12 mouse cellular contexts compared by ENCODE assay signal in the genomic region with DNA sequence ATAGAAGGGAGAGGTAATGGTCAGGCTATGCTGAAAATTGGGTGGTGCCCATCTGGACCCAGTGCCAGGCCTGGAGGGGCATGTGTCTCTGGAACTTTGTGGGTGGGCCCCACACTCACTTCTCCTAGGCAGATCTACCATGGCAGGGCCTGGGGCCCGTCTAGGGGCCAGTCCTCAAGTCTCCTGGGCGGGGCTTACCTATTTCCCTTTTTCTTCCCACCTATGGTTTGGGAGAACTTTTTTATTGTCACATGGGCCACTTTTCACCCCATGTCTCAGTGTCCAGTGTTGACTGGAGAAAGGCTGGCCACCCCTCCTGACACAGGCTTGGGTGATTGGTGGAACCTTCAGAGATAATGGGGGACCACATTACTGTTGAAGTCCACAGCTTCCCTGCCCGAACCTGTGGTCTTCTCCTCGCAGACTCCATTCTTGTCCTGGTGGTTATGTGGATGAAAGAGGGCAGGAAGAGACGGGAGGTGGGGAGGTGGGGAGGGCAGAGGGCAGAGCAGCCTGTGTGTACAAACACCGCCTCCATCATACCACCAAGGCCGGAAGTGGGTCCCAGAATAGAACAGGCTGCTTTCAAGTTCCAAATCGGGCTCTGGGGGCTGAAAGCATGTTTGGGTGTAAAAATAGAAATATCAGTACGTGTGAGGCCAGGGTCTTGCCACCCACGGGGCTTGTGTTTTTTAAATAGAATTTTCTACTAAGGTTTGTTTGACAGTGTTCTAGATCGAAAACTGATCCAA. TPM values are rescaled to one million over a fixed set of nuclear protein-coding genes. Genes with fewer than 3 reads are reported as not detected.
A peak's percentile ranks its signal among the peaks of the same experiment; 100 is the strongest.
DNase-seq lines count a peak whose midpoint lies in the region; ATAC-seq and TF ChIP-seq lines count a peak whose summit lies in the region.
"Had no signal": no experiment of that assay in that cellular context is flagged by ENCODE, and none has a peak within 500 bp of the region (broad histone marks: within the 10 kb centered on the region; RNA-seq: fewer than 3 reads in every experiment).

No protein-coding gene starts in this region.

- WGBS in spleen, adult 2 months, result 11% methylated on average over 11 of the region's 11 CpGs
- 79% methylated on average over 11 of the region's 11 CpGs for WGBS in hindbrain, embryonic 13.5 days
- 76% methylated on average over 11 of the region's 11 CpGs for WGBS in forebrain, embryonic 15.5 days
- WGBS in midbrain, embryonic 15.5 days, result 68% methylated on average over 11 of the region's 11 CpGs

- peak; percentile 40 for ATAC-seq in common myeloid progenitor, adult 5-6 weeks (replicated peaks; ENCODE audit: low read depth, poor library complexity, severe bottlenecking)
- peak; percentile 49 for ATAC-seq in megakaryocyte, adult 5-6 weeks (ENCODE audit: poor library complexity, severe bottlenecking)
- ATAC-seq in hindbrain, embryonic 13.5 days (ENCODE audit: low FRiP score), result no peak
- ATAC-seq in forebrain, embryonic 15.5 days (replicated peaks), result no peak
- ATAC-seq in midbrain, embryonic 15.5 days (replicated peaks), result no peak

- H3K4me1 ChIP-seq in spleen, adult 2 months (ENCODE audit: control insufficient read depth, insufficient read depth, insufficient read length), result peaks cover 34% of the 10 kb centered on the region
- H3K4me1 ChIP-seq in hindbrain, embryonic 13.5 days (replicated peaks), result peaks cover 2% of the 10 kb centered on the region; the same call in 1 of the 2 replicates
- no peaks in the 10 kb centered on the region for H3K4me1 ChIP-seq in forebrain, embryonic 15.5 days
- H3K4me1 ChIP-seq in midbrain, embryonic 15.5 days, result peaks cover 2% of the 10 kb centered on the region
- H3K4me1 ChIP-seq: kidney, embryonic 15.5 days had no signal

- no peak overlapping the region for H3K4me3 ChIP-seq in spleen, adult 2 months (ENCODE audit: extremely low read depth, insufficient read depth, insufficient read length)
- H3K4me3 ChIP-seq in hindbrain, embryonic 13.5 days, result no peak overlapping the region
- H3K4me3 ChIP-seq in forebrain, embryonic 15.5 days, result no peak overlapping the region
- no peak overlapping the region for H3K4me3 ChIP-seq in midbrain, embryonic 15.5 days
- H3K4me3 ChIP-seq: kidney, embryonic 15.5 days; limb, embryonic 13.5 days had no signal

- H3K4me2 ChIP-seq in hindbrain, embryonic 13.5 days, result no peak overlapping the region
- no peak overlapping the region for H3K4me2 ChIP-seq in forebrain, embryonic 15.5 days (replicated peaks)
- no peak overlapping the region for H3K4me2 ChIP-seq in midbrain, embryonic 15.5 days
- H3K4me2 ChIP-seq: kidney, embryonic 15.5 days; limb, embryonic 13.5 days had no signal

- H3K9me3 ChIP-seq in hindbrain, embryonic 13.5 days, result no peaks in the 10 kb centered on the region
- H3K9me3 ChIP-seq in forebrain, embryonic 15.5 days, result no peaks in the 10 kb centered on the region
- no peaks in the 10 kb centered on the region for H3K9me3 ChIP-seq in midbrain, embryonic 15.5 days
- H3K9me3 ChIP-seq: kidney, embryonic 15.5 days; limb, embryonic 13.5 days had no signal

- no peaks in the 10 kb centered on the region for H3K36me3 ChIP-seq in spleen, adult 2 months (ENCODE audit: control insufficient read depth, insufficient read depth, low read length)
- no peaks in the 10 kb centered on the region for H3K36me3 ChIP-seq in hindbrain, embryonic 13.5 days
- no peaks in the 10 kb centered on the region for H3K36me3 ChIP-seq in forebrain, embryonic 15.5 days
- H3K36me3 ChIP-seq in midbrain, embryonic 15.5 days (replicated peaks), result no peaks in the 10 kb centered on the region
- H3K36me3 ChIP-seq: kidney, embryonic 15.5 days; limb, embryonic 13.5 days had no signal

- TF ChIP-seq POLR2A in spleen, adult 2 months (IDR thresholded peaks at IDR 0.05; ENCODE audit: low read depth, low read length), result no peak

- peak overlapping the region; percentile 84 for H3K27ac ChIP-seq in spleen, adult 2 months (ENCODE audit: insufficient read depth, low read length)
- no peak overlapping the region for H3K27ac ChIP-seq in hindbrain, embryonic 13.5 days
- H3K27ac ChIP-seq in forebrain, embryonic 15.5 days (replicated peaks), result no peak overlapping the region
- no peak overlapping the region for H3K27ac ChIP-seq in midbrain, embryonic 15.5 days
- H3K27ac ChIP-seq: kidney, embryonic 15.5 days; limb, embryonic 13.5 days had no signal

- H3K9ac ChIP-seq in hindbrain, embryonic 13.5 days, result no peak overlapping the region
- H3K9ac ChIP-seq in forebrain, embryonic 15.5 days (replicated peaks), result no peak overlapping the region
- no peak overlapping the region for H3K9ac ChIP-seq in midbrain, embryonic 15.5 days
- H3K9ac ChIP-seq: kidney, embryonic 15.5 days; limb, embryonic 13.5 days had no signal

- no peaks in the 10 kb centered on the region for H3K27me3 ChIP-seq in spleen, adult 2 months (ENCODE audit: control insufficient read depth, insufficient read depth, low read length)
- peaks cover 11% of the 10 kb centered on the region; the same call in 1 of the 2 replicates for H3K27me3 ChIP-seq in hindbrain, embryonic 13.5 days
- H3K27me3 ChIP-seq in forebrain, embryonic 15.5 days, result no peaks in the 10 kb centered on the region
- no peaks in the 10 kb centered on the region for H3K27me3 ChIP-seq in midbrain, embryonic 15.5 days (replicated peaks)
- H3K27me3 ChIP-seq: kidney, embryonic 15.5 days; limb, embryonic 13.5 days had no signal

- no peak for TF ChIP-seq CTCF in spleen, adult 2 months (IDR thresholded peaks at IDR 0.05; ENCODE audit: extremely low read depth, insufficient read depth, insufficient read length, insufficient replicate concordance)

- DNase-seq in spleen, adult 2 months (ENCODE audit: low read depth in 1 of 2, low spot score in 2 of 2), result peak in 1 of 2 experiments; percentile 81
- DNase-seq in spleen, adult 12 weeks (ENCODE audit: low spot score), result no peak
- DNase-seq in thymus, postnatal 36 days, result peak; percentile 71 to 82
- DNase-seq: cerebellum, adult 18-20 months; gastrocnemius, postnatal 14 days had no signal

RNA-seq across cellular contexts. Expression of gene Sh3bp2, which starts 5.0 kb away (rescaled TPM):
- polyA plus RNA-seq in spleen, adult 2 months (2012; rRNA removed), result 50.7 and 51.3 TPM in 2 replicates
- total RNA-seq in common myeloid progenitor, adult 5-6 weeks (2017), result 9.9 and 10.2 TPM in 2 replicates
- 34.7 and 38.5 TPM in 2 replicates for total RNA-seq in megakaryocyte, adult 5-6 weeks (2015)
- total RNA-seq in megakaryocyte, adult 5-6 weeks (2017), result 48.1 and 60.7 TPM in 2 replicates
- polyA plus RNA-seq in hindbrain, embryonic 13.5 days (2015; fragmentation: Nextera tagmentation; extraction: Ambion mirVana), result 17.1 and 20.9 TPM in 2 replicates
- polyA plus RNA-seq in forebrain, embryonic 15.5 days (2015; fragmentation: Nextera tagmentation; extraction: Ambion mirVana), result 21.2 and 24.4 TPM in 2 replicates
- polyA plus RNA-seq in midbrain, embryonic 15.5 days (2015; fragmentation: Nextera tagmentation; extraction: Ambion mirVana), result 25.4 and 25.9 TPM in 2 replicates

RNA-seq across cellular contexts. Expression of gene Tnip2, which starts 6.8 kb away (rescaled TPM):
- 23.3 and 27.4 TPM in 2 replicates for polyA plus RNA-seq in spleen, adult 2 months (2012; rRNA removed)
- total RNA-seq in common myeloid progenitor, adult 5-6 weeks (2017), result 20.0 and 29.2 TPM in 2 replicates
- 10.9 and 12.1 TPM in 2 replicates for total RNA-seq in megakaryocyte, adult 5-6 weeks (2015)
- 34.4 and 41.3 TPM in 2 replicates for total RNA-seq in megakaryocyte, adult 5-6 weeks (2017)
- polyA plus RNA-seq in hindbrain, embryonic 13.5 days (2015; fragmentation: Nextera tagmentation; extraction: Ambion mirVana), result 10.3 and 10.7 TPM in 2 replicates
- 6.4 and 7.0 TPM in 2 replicates for polyA plus RNA-seq in forebrain, embryonic 15.5 days (2015; fragmentation: Nextera tagmentation; extraction: Ambion mirVana)
- 10.9 and 13.0 TPM in 2 replicates for polyA plus RNA-seq in midbrain, embryonic 15.5 days (2015; fragmentation: Nextera tagmentation; extraction: Ambion mirVana)

RNA-seq across cellular contexts. Expression of gene Add1, which starts 52.8 kb away (rescaled TPM):
- polyA plus RNA-seq in spleen, adult 2 months (2012; rRNA removed), result 152 and 170 TPM in 2 replicates
- 114 and 141 TPM in 2 replicates for total RNA-seq in common myeloid progenitor, adult 5-6 weeks (2017)
- 117 and 126 TPM in 2 replicates for total RNA-seq in megakaryocyte, adult 5-6 weeks (2015)
- total RNA-seq in megakaryocyte, adult 5-6 weeks (2017), result 137 and 192 TPM in 2 replicates
- 206 and 216 TPM in 2 replicates for polyA plus RNA-seq in hindbrain, embryonic 13.5 days (2015; fragmentation: Nextera tagmentation; extraction: Ambion mirVana)
- polyA plus RNA-seq in forebrain, embryonic 15.5 days (2015; fragmentation: Nextera tagmentation; extraction: Ambion mirVana), result 205 and 222 TPM in 2 replicates
- 218 and 221 TPM in 2 replicates for polyA plus RNA-seq in midbrain, embryonic 15.5 days (2015; fragmentation: Nextera tagmentation; extraction: Ambion mirVana)

Comparison
In these comparisons a context has a peak if more than half of its experiments do, and no peak if none do; other contexts are left out.
1. ATAC-seq: peak in common myeloid progenitor, adult 5-6 weeks (single experiment) and megakaryocyte, adult 5-6 weeks (single experiment); none in hindbrain, embryonic 13.5 days (single experiment), forebrain, embryonic 15.5 days (single experiment) and midbrain, embryonic 15.5 days (single experiment).